Mouse (Mus musculus) lung, embryonic 16.5 days (tissue): ENCODE data around the gene Col27a1. TPM values are rescaled to one million over a fixed set of nuclear protein-coding genes. Genes with fewer than 3 reads are reported as not detected.
A peak's percentile ranks its signal among the peaks of the same experiment; 100 is the strongest.

Experiments
- ATAC-seq: fragments of 200-750 bp; cut with Nextera tagmentation; 2 replicates; pipeline ENCODE4 v1.8.0; 2017; ENCODE audit warnings: low read depth, mild to moderate bottlenecking, moderate library complexity
- H3K27ac ChIP-seq: fragments of 300-500 bp; sonication (generic); 2 replicates; pipeline ENCODE4 v1.5.1; 2014; ENCODE audit warnings: mild to moderate bottlenecking, control low read depth, low read length
- H3K27me3 ChIP-seq: fragments of 300-500 bp; sonication (generic); 2 replicates; pipeline ENCODE4 v1.6.1; 2014; ENCODE audit warnings: low read depth, low read length, mixed read lengths; ENCODE audit not compliant: control insufficient read depth, insufficient read depth
- H3K36me3 ChIP-seq: fragments of 300-500 bp; sonication (generic); 2 replicates; pipeline ENCODE4 v1.6.1; 2014; ENCODE audit warnings: low read length; ENCODE audit not compliant: control insufficient read depth, insufficient read depth
- H3K4me1 ChIP-seq: fragments of 300-500 bp; sonication (generic); replicated peaks from 2 replicates; pipeline ENCODE4 v1.6.1; 2014; ENCODE audit warnings: low read length, mixed read lengths; ENCODE audit not compliant: control insufficient read depth, insufficient read depth
- H3K4me2 ChIP-seq: fragments of 300-500 bp; sonication (generic); 2 replicates; pipeline ENCODE4 v1.6.1; 2014; ENCODE audit warnings: low read depth, low read length, control low read depth
- H3K4me3 ChIP-seq: fragments of 300-500 bp; sonication (generic); 2 replicates; pipeline ENCODE4 v1.5.1; 2014; ENCODE audit warnings: mild to moderate bottlenecking, low read length, control low read depth
- H3K9ac ChIP-seq: fragments of 300-500 bp; sonication (generic); 2 replicates; pipeline ENCODE4 v1.6.1; 2014; ENCODE audit warnings: low read length, control low read depth
- H3K9me3 ChIP-seq: fragments of 300-500 bp; sonication (generic); 2 replicates; pipeline ENCODE4 v1.6.1; 2016; ENCODE audit warnings: low read length; ENCODE audit not compliant: control insufficient read depth
- WGBS: fragments of 180-500 bp; shearing (Covaris S2); extraction: QIAGEN DNeasy Blood & Tissue Kit; methylation state at CpG from one replicate; pipeline ENCODE4 v1.1.7; 2014; 5-methylcytosine and 5-hydroxymethylcytosine counted together
- polyA plus RNA-seq: library from polyadenylated mRNA; unstranded; fragments of >200 nt; fragmentation: Nextera tagmentation; extraction: Ambion mirVana; gene quantifications from 2 replicates; pipeline ENCODE4 v1.2.1, GENCODE M21; 2015

Col27a1 gene
- polyA plus RNA-seq, 1 experiment from 2014 or later, result 16.4 TPM

DNA sequence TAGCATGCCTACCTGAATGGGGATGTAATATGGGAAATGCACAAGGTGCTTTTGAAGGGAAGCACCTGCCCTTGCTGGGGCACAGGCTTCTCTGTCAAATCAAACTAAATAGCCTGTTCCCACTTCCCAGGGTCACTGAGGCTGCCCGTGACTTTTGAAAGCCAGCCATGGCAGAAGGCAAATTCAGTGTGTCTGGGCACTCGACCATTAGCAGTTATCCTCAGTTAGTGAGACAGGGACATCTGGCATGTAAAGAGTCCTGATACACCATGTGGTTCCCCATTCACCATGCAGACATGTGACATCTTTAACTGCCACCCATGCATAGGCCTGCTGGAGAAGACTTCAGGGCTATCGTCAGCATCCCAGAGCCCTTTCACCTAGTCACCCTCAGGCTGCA, 5.3 kb downstream of the Col27a1 start:
- peaks cover 3% of the 10 kb centered on the region; the same call in 1 of the 2 replicates for H3K36me3 ChIP-seq
- no peak overlapping the region for H3K4me2 ChIP-seq
- no peak for ATAC-seq
- peaks cover 3% of the 10 kb centered on the region; the same call in 1 of the 2 replicates for H3K27me3 ChIP-seq
- no peak overlapping the region for H3K9ac ChIP-seq
- H3K27ac ChIP-seq, result no peak overlapping the region
- WGBS, result 71% methylated on average over 3 of the region's 3 CpGs
- H3K9me3 ChIP-seq, result no peaks in the 10 kb centered on the region
- H3K4me1 ChIP-seq, result peaks cover 21% of the 10 kb centered on the region
- no peak overlapping the region for H3K4me3 ChIP-seq

- no peak overlapping the region for H3K4me3 ChIP-seq
- no peaks in the 10 kb centered on the region for H3K9me3 ChIP-seq
- peaks cover 9% of the 10 kb centered on the region for H3K36me3 ChIP-seq
- WGBS, result 67% methylated on average over 6 of the region's 6 CpGs
- no peak overlapping the region for H3K9ac ChIP-seq
- H3K27ac ChIP-seq, result no peak overlapping the region
- ATAC-seq, result no peak
- peaks cover 18% of the 10 kb centered on the region for H3K4me1 ChIP-seq
- H3K4me2 ChIP-seq, result no peak overlapping the region
- no peaks in the 10 kb centered on the region; the same call in 1 of the 2 replicates for H3K27me3 ChIP-seq
Measured at GRCm38 (mm10) chr4:63219635-63220034, 5.8 kb downstream of the Col27a1 start.

DNA sequence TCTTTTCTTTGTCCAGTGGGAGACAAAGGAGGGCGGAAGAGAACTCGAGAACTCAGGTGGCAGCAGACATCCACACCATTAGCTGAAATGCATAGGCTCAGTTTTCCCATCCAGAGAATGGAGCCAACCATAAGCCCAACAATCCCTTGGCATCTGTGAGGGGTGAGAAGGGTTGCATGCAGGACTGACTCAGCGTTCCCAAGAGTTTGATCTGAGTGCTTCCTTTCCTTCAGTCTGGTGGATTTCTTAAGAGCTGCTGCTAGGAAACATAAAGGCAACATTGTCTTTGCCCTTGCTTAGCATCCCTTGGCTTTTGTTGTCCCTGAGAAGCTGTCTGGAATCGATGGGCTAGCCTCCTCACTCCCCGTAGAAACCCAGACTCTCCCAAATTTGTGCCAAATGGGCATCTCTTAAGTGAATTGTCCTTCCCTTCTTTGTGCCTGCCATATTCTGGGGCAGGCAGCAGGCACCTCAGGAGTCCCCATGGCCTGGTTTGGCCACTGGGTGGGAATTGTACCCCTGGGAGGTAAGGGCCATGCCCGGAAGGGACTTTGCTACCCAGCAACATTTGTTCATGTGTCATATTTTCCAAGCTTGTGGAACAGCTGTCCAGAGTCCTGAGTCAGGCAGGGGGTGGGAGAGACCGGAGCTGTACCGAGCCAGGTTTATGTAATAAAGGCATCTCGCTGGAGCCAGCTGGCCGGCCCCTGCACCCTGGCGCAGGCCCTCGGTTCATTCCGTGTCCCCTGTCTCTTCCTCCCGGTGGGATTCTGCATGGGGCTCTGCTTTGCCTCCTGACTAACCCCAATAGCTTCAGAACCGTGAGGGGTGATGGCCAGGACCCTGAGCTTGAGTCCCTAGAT, 7.5 kb downstream of the Col27a1 start:
- H3K27ac ChIP-seq, result no peak overlapping the region
- no peaks in the 10 kb centered on the region for H3K27me3 ChIP-seq
- peaks cover 22% of the 10 kb centered on the region for H3K4me1 ChIP-seq
- H3K9me3 ChIP-seq, result no peaks in the 10 kb centered on the region
- no peak overlapping the region for H3K4me3 ChIP-seq
- no peak for ATAC-seq
- WGBS, result 73% methylated on average over 15 of the region's 15 CpGs
- no peak overlapping the region for H3K4me2 ChIP-seq
- no peak overlapping the region for H3K9ac ChIP-seq
- peaks cover 13% of the 10 kb centered on the region for H3K36me3 ChIP-seq

DNA sequence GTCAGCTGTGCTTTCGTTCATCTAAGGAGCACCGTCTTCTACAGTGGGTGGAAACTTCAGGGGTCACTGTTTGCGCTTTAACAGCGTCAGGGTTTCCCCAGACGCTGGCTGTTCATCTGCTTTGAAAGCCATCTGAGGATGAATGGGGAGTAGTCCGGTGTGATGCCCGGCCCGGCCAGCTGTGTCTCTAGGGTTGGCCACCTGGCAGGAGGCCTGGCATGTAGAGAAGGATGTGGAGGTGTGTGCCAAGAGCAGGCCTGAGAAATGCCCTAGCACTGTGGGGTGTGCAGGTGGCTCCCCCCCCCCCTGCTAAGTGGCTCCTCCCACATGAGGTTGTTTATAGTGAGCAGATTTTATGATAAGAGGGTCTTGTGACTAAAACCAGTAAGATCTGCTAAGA, 8.4 kb downstream of the Col27a1 start:
- WGBS, result 75% methylated on average over 8 of the region's 8 CpGs
- H3K4me1 ChIP-seq, result peaks cover 17% of the 10 kb centered on the region
- no peak overlapping the region for H3K9ac ChIP-seq
- no peak overlapping the region for H3K4me3 ChIP-seq
- H3K27me3 ChIP-seq, result no peaks in the 10 kb centered on the region
- H3K9me3 ChIP-seq, result no peaks in the 10 kb centered on the region
- peaks cover 13% of the 10 kb centered on the region for H3K36me3 ChIP-seq
- ATAC-seq, result no peak
- no peak overlapping the region for H3K4me2 ChIP-seq
- H3K27ac ChIP-seq, result no peak overlapping the region

DNA sequence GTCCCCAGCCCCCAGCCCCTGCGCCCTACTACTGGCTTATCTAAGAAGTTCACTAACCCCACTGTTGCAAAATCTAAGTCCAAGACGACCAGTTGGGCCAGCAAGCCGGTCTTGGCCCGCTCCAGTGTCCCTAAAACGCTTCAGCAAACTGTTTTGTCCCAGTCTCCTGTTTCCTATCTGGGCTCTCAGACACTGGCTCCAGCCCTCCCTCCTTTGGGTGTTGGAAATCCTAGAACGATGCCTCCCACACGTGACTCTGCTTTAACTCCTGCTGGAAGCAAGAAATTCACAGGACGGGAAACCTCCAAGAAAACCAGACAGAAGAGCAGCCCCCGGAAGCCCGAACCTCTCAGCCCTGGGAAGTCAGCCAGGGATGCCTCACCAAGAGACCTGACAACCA, 11.6 kb downstream of the Col27a1 start:
- H3K9ac ChIP-seq, result no peak overlapping the region
- H3K4me1 ChIP-seq, result peaks cover 12% of the 10 kb centered on the region
- ATAC-seq, result no peak
- WGBS, result 70% methylated on average over 10 of the region's 10 CpGs
- no peak overlapping the region; the same call in 1 of the 2 replicates for H3K27ac ChIP-seq
- H3K36me3 ChIP-seq, result peaks cover 15% of the 10 kb centered on the region
- H3K9me3 ChIP-seq, result no peaks in the 10 kb centered on the region
- H3K27me3 ChIP-seq, result no peaks in the 10 kb centered on the region
- H3K4me2 ChIP-seq, result no peak overlapping the region
- H3K4me3 ChIP-seq, result no peak overlapping the region

GRCm38 (mm10) chr4:63226164-63226882, 12.5 kb downstream of the Col27a1 start:
- peak; percentile 53 for ATAC-seq
- WGBS, result 53% methylated on average over 8 of the region's 8 CpGs
- H3K27ac ChIP-seq, result peak overlapping the region; percentile 78
- peaks cover 12% of the 10 kb centered on the region for H3K36me3 ChIP-seq
- H3K9ac ChIP-seq, result no peak overlapping the region
- H3K4me3 ChIP-seq, result no peak overlapping the region
- H3K27me3 ChIP-seq, result no peaks in the 10 kb centered on the region
- peaks cover 15% of the 10 kb centered on the region for H3K4me1 ChIP-seq
- H3K9me3 ChIP-seq, result no peaks in the 10 kb centered on the region
- no peak overlapping the region for H3K4me2 ChIP-seq

DNA sequence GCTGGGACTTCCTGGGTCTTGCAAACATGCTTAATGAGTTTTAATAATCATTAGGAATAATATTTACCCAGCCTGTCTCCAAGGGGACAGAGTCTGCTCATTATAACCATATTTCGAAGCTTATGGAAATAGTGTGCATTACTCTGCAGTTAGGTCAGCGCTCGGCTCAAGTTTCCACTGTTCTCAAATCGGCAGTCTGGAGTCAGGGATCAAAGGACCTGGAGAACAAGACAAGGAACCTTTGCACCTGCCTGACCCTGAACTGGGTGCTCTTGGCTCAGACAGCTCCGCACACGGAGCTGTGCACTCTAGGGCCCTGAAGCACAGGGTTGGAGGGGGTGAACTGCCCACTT, 13.1 kb downstream of the Col27a1 start:
- no peak overlapping the region for H3K9ac ChIP-seq
- H3K36me3 ChIP-seq, result peaks cover 12% of the 10 kb centered on the region
- no peak overlapping the region for H3K4me2 ChIP-seq
- H3K9me3 ChIP-seq, result no peaks in the 10 kb centered on the region
- no peaks in the 10 kb centered on the region for H3K27me3 ChIP-seq
- no peak overlapping the region for H3K4me3 ChIP-seq
- peaks cover 17% of the 10 kb centered on the region for H3K4me1 ChIP-seq
- no peak; the same call in none of the 2 replicates for ATAC-seq
- H3K27ac ChIP-seq, result peak overlapping the region; percentile 78
- 41% methylated on average over 6 of the region's 6 CpGs for WGBS

- WGBS, result 55% methylated on average over 5 of the region's 5 CpGs
- no peaks in the 10 kb centered on the region for H3K9me3 ChIP-seq
- no peak overlapping the region for H3K4me3 ChIP-seq
- no peaks in the 10 kb centered on the region for H3K27me3 ChIP-seq
- H3K4me2 ChIP-seq, result no peak overlapping the region
- H3K9ac ChIP-seq, result no peak overlapping the region
- H3K27ac ChIP-seq, result no peak overlapping the region
- peaks cover 33% of the 10 kb centered on the region for H3K4me1 ChIP-seq
- no peak for ATAC-seq
- peaks cover 12% of the 10 kb centered on the region for H3K36me3 ChIP-seq
Measured at GRCm38 (mm10) chr4:63228943-63229342, 15.1 kb downstream of the Col27a1 start.

GRCm38 (mm10) chr4:63229991-63230581, 16.3 kb downstream of the Col27a1 start:
- H3K27ac ChIP-seq, result no peak overlapping the region
- H3K36me3 ChIP-seq, result peaks cover 6% of the 10 kb centered on the region
- no peak overlapping the region for H3K4me3 ChIP-seq
- H3K9me3 ChIP-seq, result no peaks in the 10 kb centered on the region
- ATAC-seq, result no peak
- no peak overlapping the region for H3K9ac ChIP-seq
- no peaks in the 10 kb centered on the region for H3K27me3 ChIP-seq
- WGBS, result 86% methylated on average over 14 of the region's 14 CpGs
- H3K4me1 ChIP-seq, result peaks cover 33% of the 10 kb centered on the region
- H3K4me2 ChIP-seq, result no peak overlapping the region
